Mouse (Mus musculus) spleen, adult 12 weeks (tissue): ENCODE measurements around the gene Pole4.

Source experiments
- DNase-seq: peaks from one replicate; pipeline ENCODE4 v3.0.0; 2022; ENCODE audit warnings: low spot score

The Pole4 gene

GRCm38 (mm10) chr6:82705221-82705620 is at the start of gene Pole4:
Gene Pole4 (minus strand): TSS chr6:82705365.
- no peak for DNase-seq

DNA sequence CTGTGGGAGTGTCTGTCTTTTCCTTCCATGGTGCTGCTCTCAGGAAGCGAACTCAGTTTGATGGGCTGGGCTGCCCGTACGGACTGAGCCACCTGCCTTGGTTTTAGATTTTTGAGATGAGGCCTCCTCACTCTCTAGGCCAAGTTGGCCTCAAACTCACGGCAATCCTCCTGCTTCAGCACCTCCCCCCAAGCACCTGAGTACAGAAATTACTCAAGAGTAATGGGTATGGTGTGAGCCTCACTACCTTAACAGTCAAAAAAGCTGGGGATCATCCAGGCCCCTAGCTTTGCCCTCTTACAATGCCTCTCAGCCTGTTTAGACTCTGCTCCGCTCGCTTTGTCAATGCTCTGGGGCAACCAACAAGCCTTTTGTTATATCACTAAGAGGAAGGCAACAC is 49.6 kb upstream of the Pole4 start:
- no peak for DNase-seq

- no peak for DNase-seq
Measured at GRCm38 (mm10) chr6:82753638-82754361, 48.6 kb upstream of the Pole4 start.

- DNase-seq: no peak
Measured at GRCm38 (mm10) chr6:82753061-82753460, 47.9 kb upstream of the Pole4 start.

GRCm38 (mm10) chr6:82751791-82752190 is 46.6 kb upstream of the Pole4 start:
- DNase-seq: no peak

GRCm38 (mm10) chr6:82751031-82751430 is 45.9 kb upstream of the Pole4 start:
- no peak for DNase-seq

- DNase-seq: no peak
Measured at GRCm38 (mm10) chr6:82750063-82750462, 44.9 kb upstream of the Pole4 start.

DNA sequence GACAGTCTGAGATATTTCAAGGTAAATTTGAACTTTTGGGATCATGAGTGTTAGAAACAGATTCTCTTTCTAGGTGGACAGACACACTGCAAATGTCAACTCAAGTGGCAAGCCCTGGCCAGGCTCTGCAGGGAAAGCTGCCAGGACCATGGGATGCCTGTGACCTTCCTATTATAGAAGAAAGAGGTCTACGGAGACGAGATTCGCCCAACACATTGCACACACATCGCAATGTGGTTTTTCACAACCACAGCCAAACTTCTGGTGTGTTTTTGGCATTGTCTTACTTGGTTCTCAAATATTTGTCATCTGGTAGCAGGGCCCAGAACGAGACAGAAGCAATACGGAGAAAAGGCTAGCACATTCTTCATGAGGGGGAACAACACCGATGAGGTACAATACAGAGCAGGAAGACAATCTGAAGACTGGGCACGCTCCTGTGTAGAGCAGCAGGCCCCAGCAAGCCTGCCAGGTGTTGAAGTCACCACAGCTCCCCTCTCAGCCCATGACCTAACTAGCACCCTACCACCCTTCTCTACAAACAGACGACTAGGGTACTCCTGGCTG is 43.0 kb upstream of the Pole4 start:
- DNase-seq: no peak

DNA sequence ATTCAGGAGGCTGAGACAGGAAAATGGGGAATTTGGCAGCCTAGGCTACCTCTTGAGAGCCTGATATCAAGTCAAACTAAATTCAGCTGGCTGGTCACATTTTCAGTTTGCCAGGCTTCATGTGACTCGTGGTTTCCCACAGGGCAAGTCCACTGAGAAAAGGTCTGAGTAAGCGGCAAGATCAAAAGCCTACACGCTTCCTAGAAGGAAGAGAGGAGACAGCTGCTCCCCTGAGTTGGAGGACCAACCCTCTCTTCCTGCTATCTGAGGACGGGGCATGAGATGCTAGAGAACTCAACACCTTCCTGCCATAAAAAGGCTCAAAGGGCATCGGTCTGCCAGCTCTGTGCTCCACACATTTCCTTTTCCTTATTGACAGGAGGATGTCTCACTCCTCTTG is 41.9 kb upstream of the Pole4 start:
- no peak for DNase-seq

DNA sequence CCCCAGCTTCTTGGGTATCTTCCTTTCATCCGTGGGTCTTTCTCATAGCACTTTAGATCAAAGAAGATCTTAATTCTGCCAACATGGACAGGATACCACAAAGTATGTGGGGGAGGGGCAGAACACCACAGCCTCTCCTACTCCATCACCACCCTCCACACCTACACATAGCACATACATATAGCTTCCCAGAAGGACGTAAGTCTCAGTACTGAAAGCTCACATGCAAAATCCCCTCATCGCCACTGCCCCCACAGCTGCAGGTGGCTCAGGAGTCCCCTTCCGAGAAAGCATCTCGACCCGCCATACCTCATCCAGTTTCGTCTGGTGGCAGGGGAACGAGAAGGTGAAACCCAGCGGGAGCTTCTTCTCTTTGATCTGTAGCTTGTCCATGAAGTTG is 39.4 kb upstream of the Pole4 start:
- no peak for DNase-seq

- no peak for DNase-seq
Measured at GRCm38 (mm10) chr6:82741518-82741880, 36.3 kb upstream of the Pole4 start.

GRCm38 (mm10) chr6:82740868-82741517 is 35.8 kb upstream of the Pole4 start:
- no peak for DNase-seq

- DNase-seq: peak; percentile 6
Measured at GRCm38 (mm10) chr6:82740269-82740668, 35.1 kb upstream of the Pole4 start.

DNA sequence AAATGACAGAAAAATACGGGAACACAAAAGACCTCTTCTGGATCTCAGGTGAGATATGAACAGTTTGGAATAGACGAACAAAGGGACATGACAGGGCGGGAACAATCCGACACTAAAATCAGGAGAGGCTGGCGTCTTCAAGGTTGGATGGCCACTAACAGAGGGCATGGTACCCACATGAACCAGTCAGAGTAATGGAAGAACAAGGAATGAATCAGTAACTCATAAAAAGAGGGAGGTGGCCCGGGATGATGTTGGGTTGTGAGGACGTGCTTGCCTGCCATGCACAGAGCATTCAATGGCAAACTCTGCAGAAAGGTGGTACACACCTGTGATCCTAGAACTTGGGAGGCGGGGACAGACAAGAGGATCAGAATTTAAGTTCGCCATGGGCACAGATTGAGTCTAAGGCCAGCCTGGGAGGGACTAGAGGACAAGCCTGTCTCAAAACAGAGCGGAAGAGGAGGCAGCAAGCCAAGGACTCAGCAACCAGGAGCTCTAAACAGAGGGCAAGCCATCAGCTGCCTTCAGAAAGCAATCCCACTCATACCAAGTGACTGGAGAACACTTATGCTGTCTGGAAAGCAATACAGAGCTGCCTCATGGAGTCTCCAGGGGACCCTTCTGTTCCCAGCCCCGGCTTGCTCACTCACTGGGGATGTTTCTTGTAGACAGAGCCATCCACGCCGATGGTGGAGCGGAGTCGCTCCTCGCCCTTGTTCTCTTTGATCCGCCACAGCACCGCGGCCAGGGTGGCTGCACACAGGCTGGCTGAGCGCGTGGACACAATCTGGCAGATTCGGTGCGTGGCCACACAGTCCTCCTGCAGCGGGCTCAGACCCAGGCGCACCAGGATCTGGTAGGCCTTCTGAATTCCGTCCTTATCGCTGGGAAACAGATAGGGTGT is 32.7 kb upstream of the Pole4 start:
- DNase-seq: no peak

GRCm38 (mm10) chr6:82736626-82737600 is 31.7 kb upstream of the Pole4 start:
- DNase-seq: no peak

GRCm38 (mm10) chr6:82735347-82735746 is 30.2 kb upstream of the Pole4 start:
- no peak for DNase-seq

- no peak for DNase-seq
Measured at GRCm38 (mm10) chr6:82728635-82729034, 23.5 kb upstream of the Pole4 start.

GRCm38 (mm10) chr6:82727206-82727605 is 22.0 kb upstream of the Pole4 start:
- no peak for DNase-seq

GRCm38 (mm10) chr6:82723321-82723720 is 18.2 kb upstream of the Pole4 start:
- DNase-seq: no peak

GRCm38 (mm10) chr6:82716126-82716525 is 11.0 kb upstream of the Pole4 start:
- DNase-seq: no peak

- no peak for DNase-seq
Measured at GRCm38 (mm10) chr6:82715653-82716052, 10.5 kb upstream of the Pole4 start.
